Mouse (Mus musculus) induced T-regulatory cell, adult 2 months (primary cell): Measurements from ENCODE around the gene Cryba1.
A peak's percentile ranks its signal among the peaks of the same experiment; 100 is the strongest.

Experiments
- DNase-seq: peaks from one replicate; pipeline ENCODE4 v3.0.0-alpha.2; 2012; ENCODE audit warnings: low read depth

Gene Cryba1

GRCm38 (mm10) chr11:77719055-77719454 is 6.0 kb downstream of the Cryba1 start:
- DNase-seq: no peak

GRCm38 (mm10) chr11:77713736-77714135 is 11.3 kb downstream of the Cryba1 start:
- DNase-seq: no peak

GRCm38 (mm10) chr11:77709039-77709438 is 16.0 kb downstream of the Cryba1 start:
- DNase-seq: no peak

GRCm38 (mm10) chr11:77705920-77706319 is 19.2 kb downstream of the Cryba1 start:
- DNase-seq: no peak

GRCm38 (mm10) chr11:77697232-77697631 is 27.9 kb downstream of the Cryba1 start:
- no peak for DNase-seq

- DNase-seq: no peak
Measured at GRCm38 (mm10) chr11:77693026-77693425, 32.1 kb downstream of the Cryba1 start.

GRCm38 (mm10) chr11:77687541-77688131 is 37.4 kb downstream of the Cryba1 start:
- peak; percentile 60 for DNase-seq

- DNase-seq: peak; percentile 80
Measured at GRCm38 (mm10) chr11:77686841-77687540, 38.1 kb downstream of the Cryba1 start.

GRCm38 (mm10) chr11:77686346-77686840 is 38.7 kb downstream of the Cryba1 start:
- no peak for DNase-seq

GRCm38 (mm10) chr11:77685383-77686265 is 39.5 kb downstream of the Cryba1 start, which contains the start of gene Nufip2:
Gene Nufip2, plus strand, starts transcription at chr11:77686155.
- DNase-seq: peak; percentile 99

- DNase-seq: no peak
Measured at GRCm38 (mm10) chr11:77684896-77685295, 40.2 kb downstream of the Cryba1 start.

GRCm38 (mm10) chr11:77680018-77680417 is 45.1 kb downstream of the Cryba1 start:
- no peak for DNase-seq

- peak; percentile 61 for DNase-seq
Measured at GRCm38 (mm10) chr11:77673428-77673991, 51.6 kb downstream of the Cryba1 start.

GRCm38 (mm10) chr11:77672746-77673145 is 52.3 kb downstream of the Cryba1 start:
- DNase-seq: no peak
